Mouse (Mus musculus): ENCODE data around the gene Hist1h4i. TPM values are rescaled to one million over a fixed set of nuclear protein-coding genes. Genes with fewer than 3 reads are reported as not detected.

Hist1h4i gene
- polyA plus RNA-seq, 1 experiment from 2014 or later: 11.8 TPM

DNA sequence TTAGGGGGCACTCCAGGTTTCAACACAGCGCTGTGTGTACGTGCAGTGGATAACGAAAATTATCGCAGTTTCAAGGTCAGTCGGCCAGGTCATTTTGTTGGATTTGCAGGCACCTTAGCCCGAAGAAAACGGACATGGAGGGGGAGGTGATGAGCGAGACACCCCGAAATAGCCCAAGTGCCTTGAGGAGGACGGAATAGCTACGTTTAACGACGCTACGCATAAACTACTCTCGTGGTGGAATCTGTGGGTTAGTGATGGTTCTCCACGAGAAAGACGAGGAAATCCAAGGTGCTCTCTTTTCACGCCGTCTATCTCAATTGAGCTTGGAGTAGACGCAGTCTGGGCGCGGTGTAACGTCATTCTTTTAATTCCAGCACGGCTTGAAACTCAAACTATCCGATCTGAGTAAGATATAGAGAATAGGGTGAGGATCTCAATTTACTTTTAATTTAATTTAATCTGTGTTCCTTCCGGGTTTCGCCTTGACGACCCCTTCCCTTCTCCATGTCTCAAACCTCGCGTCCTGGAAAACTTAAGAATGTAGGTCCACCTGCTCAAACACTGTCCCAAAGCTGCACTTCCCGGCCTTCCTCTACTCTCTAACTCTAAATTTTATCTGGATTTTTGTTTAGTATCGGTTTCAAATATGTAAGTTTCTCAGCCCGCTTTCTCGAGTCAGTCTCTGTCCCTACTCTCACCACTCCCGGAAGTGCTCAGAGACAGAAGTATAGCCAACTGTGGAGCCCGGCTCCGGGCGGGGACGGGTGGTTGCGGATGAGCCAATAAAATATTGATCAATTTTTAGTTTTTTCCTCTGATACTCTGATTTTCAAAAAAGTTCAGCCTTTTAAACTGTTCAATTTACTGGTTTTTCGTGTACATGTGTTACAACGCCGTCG lies 21.0 kb downstream of the Hist1h4i start:
- H3K27me3 ChIP-seq (replicated peaks; ENCODE audit: control insufficient read depth, insufficient read depth, low read length): peaks cover 38% of the 10 kb centered on the region
- no peaks in the 10 kb centered on the region for H3K36me3 ChIP-seq (ENCODE audit: control insufficient read depth, insufficient read depth, low read length)
- H3K4me2 ChIP-seq (ENCODE audit: low read depth, low read length): peak overlapping the region; percentile 67
- ATAC-seq (ENCODE audit: low read depth) (no peak), DNase-seq (ENCODE audit: low spot score) (no peak)
- peak overlapping the region; percentile 53 for H3K9ac ChIP-seq (ENCODE audit: low read depth, low read length)
- WGBS: 1% methylated on average over 44 of the region's 44 CpGs
- no peaks in the 10 kb centered on the region for H3K4me1 ChIP-seq (ENCODE audit: control insufficient read depth, insufficient read depth, low read length)
- H3K27ac ChIP-seq (replicated peaks; ENCODE audit: low read depth, low read length): no peak overlapping the region
- peaks cover 4% of the 10 kb centered on the region; the same call in 1 of the 2 replicates for H3K9me3 ChIP-seq (ENCODE audit: control insufficient read depth, low read length)
- peak overlapping the region; percentile 43 for H3K4me3 ChIP-seq (ENCODE audit: low read depth, low read length)

DNA sequence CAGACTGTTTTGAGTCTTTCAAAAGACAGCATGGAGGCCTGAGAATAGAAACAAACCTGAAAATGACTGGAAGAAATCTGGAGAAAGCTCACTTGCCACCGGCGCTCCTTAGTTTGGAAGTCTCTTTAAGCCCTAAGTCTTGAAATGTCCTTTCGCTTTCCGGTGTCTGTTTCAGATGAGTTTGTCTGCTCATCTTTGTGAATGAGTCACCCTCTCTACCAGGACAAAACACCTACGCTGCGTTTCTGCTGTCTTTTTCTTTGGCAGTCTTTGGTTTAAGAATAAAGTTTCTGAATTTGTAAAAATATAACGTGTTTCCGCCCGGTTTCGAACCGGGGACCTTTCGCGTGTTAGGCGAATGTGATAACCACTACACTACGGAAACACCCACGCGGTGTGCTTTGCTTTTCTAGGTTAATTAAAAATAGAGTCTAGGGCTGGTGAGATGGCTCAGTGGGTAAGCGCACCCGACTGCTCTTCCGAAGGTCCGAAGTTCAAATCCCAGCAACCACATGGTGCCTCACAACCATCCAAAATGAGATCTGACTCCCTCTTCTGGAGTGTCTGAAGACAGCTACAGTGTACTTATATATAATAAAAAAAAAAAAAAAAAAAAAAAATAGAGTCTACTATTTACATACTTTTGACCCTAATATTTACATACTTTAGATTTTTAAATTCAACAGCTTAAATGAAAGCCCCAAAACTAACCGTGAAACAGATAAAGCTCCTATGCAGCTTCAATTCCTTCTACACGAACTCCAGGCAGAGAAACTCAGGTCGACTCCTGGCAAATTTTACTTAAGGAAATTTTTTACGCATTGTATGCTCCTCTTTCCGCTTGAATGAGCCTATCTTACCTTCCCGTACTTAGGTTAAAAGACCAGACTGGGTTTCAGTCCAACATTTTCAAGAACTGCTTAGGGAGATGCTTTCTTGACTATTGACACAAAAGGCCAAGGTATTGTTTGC lies 25.4 kb downstream of the Hist1h4i start:
- 14% methylated on average over 27 of the region's 27 CpGs for WGBS
- no peak overlapping the region for H3K27ac ChIP-seq (replicated peaks; ENCODE audit: low read depth, low read length)
- ATAC-seq (ENCODE audit: low read depth): peak; percentile 79; the same call in 1 of the 2 replicates
- no peaks in the 10 kb centered on the region for H3K4me1 ChIP-seq (ENCODE audit: control insufficient read depth, insufficient read depth, low read length)
- no peaks in the 10 kb centered on the region for H3K36me3 ChIP-seq (ENCODE audit: control insufficient read depth, insufficient read depth, low read length)
- H3K27me3 ChIP-seq (replicated peaks; ENCODE audit: control insufficient read depth, insufficient read depth, low read length): peaks cover 76% of the 10 kb centered on the region
- peak overlapping the region; percentile 0; the same call in 1 of the 2 replicates for H3K4me3 ChIP-seq (ENCODE audit: low read depth, low read length)
- H3K4me2 ChIP-seq (ENCODE audit: low read depth, low read length): peak overlapping the region; percentile 24; the same call in 1 of the 2 replicates
- DNase-seq (ENCODE audit: low spot score): peak; percentile 73
- peaks cover 7% of the 10 kb centered on the region; the same call in 1 of the 2 replicates for H3K9me3 ChIP-seq (ENCODE audit: control insufficient read depth, low read length)
- H3K9ac ChIP-seq (ENCODE audit: low read depth, low read length): no peak overlapping the region

DNA sequence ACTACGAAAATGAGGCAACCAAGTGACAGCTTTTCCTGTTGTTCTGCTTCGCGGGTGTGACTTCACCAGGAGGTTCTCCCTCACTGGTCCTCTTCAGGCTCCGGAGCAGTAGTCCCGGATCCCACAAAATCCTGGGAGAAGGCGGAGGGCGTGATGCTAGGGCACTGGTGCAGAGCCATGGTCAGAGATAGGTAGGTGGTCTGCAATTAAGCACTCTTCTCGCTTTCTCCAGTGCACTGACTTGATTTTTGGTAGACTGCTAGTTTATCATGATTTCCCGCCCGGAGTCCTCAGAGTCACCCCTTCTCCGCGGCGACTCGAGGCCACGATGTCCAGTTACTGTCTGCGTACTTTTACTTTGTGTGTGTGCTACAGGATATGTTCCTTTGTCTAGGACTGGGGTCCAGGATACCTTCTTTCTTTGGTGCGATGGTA lies 26.7 kb downstream of the Hist1h4i start:
- Histone ChIP-seq H3K36me3 (ENCODE audit: control insufficient read depth, insufficient read depth, low read length) (no peaks in the 10 kb centered on the region), H3K4me3 (ENCODE audit: low read depth, low read length) (peak overlapping the region; percentile 4; the same call in 1 of the 2 replicates), H3K4me1 (ENCODE audit: control insufficient read depth, insufficient read depth, low read length) (no peaks in the 10 kb centered on the region), H3K27ac (replicated peaks; ENCODE audit: low read depth, low read length) (no peak overlapping the region), H3K27me3 (replicated peaks; ENCODE audit: control insufficient read depth, insufficient read depth, low read length) (peaks cover 81% of the 10 kb centered on the region), H3K4me2 (ENCODE audit: low read depth, low read length) (peak overlapping the region; percentile 8; the same call in 1 of the 2 replicates), H3K9me3 (ENCODE audit: control insufficient read depth, low read length) (peaks cover 7% of the 10 kb centered on the region; the same call in 1 of the 2 replicates), H3K9ac (ENCODE audit: low read depth, low read length) (no peak overlapping the region)
- no peak for ATAC-seq (ENCODE audit: low read depth)
- WGBS: 27% methylated on average over 17 of the region's 17 CpGs
- DNase-seq (ENCODE audit: low spot score): no peak

DNA sequence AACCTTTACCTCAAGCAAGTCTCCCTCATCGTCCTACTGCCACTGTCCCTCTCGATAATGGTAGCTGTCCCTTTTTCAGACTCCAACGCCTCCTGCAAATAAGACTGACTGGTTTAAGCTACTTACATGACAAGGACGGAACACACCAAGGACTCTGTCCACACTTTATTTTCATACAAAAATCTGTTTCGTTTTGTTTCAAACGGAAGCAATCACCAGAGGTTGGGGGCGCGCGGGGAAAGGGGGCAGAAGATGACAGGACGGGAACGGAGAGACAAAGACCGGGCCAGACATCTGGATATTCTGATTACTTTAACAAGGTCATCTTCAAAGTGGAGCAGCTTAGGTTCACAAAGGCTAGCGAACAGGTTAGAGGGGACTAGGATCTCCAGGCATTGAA lies 27.4 kb downstream of the Hist1h4i start:
- no peaks in the 10 kb centered on the region for H3K4me1 ChIP-seq (ENCODE audit: control insufficient read depth, insufficient read depth, low read length)
- no peak overlapping the region for H3K4me3 ChIP-seq (ENCODE audit: low read depth, low read length)
- ATAC-seq (ENCODE audit: low read depth) (no peak), DNase-seq (ENCODE audit: low spot score) (no peak)
- peaks cover 81% of the 10 kb centered on the region for H3K27me3 ChIP-seq (replicated peaks; ENCODE audit: control insufficient read depth, insufficient read depth, low read length)
- peaks cover 7% of the 10 kb centered on the region; the same call in 1 of the 2 replicates for H3K9me3 ChIP-seq (ENCODE audit: control insufficient read depth, low read length)
- H3K9ac ChIP-seq (ENCODE audit: low read depth, low read length): no peak overlapping the region
- no peak overlapping the region for H3K4me2 ChIP-seq (ENCODE audit: low read depth, low read length)
- 20% methylated on average over 13 of the region's 13 CpGs for WGBS
- H3K27ac ChIP-seq (replicated peaks; ENCODE audit: low read depth, low read length): no peak overlapping the region
- no peaks in the 10 kb centered on the region for H3K36me3 ChIP-seq (ENCODE audit: control insufficient read depth, insufficient read depth, low read length)

DNA sequence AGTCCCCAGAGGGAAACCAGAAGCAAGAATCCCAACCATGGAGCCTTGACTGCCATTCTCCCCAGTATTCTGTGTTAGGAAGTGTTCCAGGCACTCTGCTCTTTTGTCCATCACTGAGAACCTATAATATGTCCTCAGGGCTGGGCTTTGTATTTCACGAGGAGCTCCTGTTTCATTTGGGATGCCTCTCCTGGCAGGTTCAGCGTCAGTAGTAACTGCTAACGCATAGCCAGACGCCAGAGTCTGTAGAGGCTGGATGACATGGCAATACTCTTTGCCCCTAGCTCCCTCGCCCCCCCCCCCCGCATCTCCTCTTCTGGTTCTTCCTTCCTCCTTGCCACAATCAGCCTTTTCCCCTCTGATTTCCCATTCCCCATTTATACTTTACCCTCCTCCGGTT lies 31.5 kb downstream of the Hist1h4i start, which contains the start of gene Prss16:
Gene Prss16, minus strand, starts transcription at position 101 of the 400 bp plus-strand sequence.
- Histone ChIP-seq H3K9me3 (ENCODE audit: control insufficient read depth, low read length) (no peaks in the 10 kb centered on the region), H3K27me3 (replicated peaks; ENCODE audit: control insufficient read depth, insufficient read depth, low read length) (peaks cover 94% of the 10 kb centered on the region), H3K4me1 (ENCODE audit: control insufficient read depth, insufficient read depth, low read length) (peaks cover 5% of the 10 kb centered on the region), H3K36me3 (ENCODE audit: control insufficient read depth, insufficient read depth, low read length) (no peaks in the 10 kb centered on the region), H3K4me2 (ENCODE audit: low read depth, low read length) (no peak within 1 kb of the TSS), H3K9ac (ENCODE audit: low read depth, low read length) (no peak within 1 kb of the TSS), H3K27ac (replicated peaks; ENCODE audit: low read depth, low read length) (no peak within 1 kb of the TSS), H3K4me3 (ENCODE audit: low read depth, low read length) (no peak within 1 kb of the TSS)
- no peak for DNase-seq (ENCODE audit: low spot score)
- no peak for ATAC-seq (ENCODE audit: low read depth)
- 35% methylated on average over 6 of the region's 7 CpGs for WGBS

DNA sequence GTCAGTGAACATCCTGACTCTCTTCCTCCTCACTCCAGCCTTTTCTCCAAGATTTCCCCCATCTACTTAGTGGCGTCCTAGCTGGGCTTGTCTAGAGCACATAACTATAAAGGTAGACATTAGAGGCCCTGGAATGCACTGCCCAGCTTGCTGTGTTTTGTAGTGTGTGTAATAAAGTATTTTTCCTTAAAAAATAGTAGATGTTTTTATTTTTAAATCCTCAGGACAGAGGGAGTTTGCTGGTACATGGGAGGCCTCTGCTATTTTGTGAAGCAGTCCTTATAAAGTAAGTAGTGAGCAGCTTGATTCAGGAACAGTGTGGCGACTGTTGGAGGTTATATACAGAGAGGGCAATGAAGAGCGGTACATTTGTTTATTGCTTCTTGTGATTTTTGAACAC lies 32.5 kb downstream of the Hist1h4i start:
- peaks cover 94% of the 10 kb centered on the region for H3K27me3 ChIP-seq (replicated peaks; ENCODE audit: control insufficient read depth, insufficient read depth, low read length)
- H3K9ac ChIP-seq (ENCODE audit: low read depth, low read length): no peak overlapping the region
- H3K27ac ChIP-seq (replicated peaks; ENCODE audit: low read depth, low read length): no peak overlapping the region
- no peaks in the 10 kb centered on the region for H3K36me3 ChIP-seq (ENCODE audit: control insufficient read depth, insufficient read depth, low read length)
- no peak overlapping the region for H3K4me2 ChIP-seq (ENCODE audit: low read depth, low read length)
- DNase-seq (ENCODE audit: low spot score) (no peak), ATAC-seq (ENCODE audit: low read depth) (no peak)
- WGBS: 73% methylated on average over 3 of the region's 3 CpGs
- H3K9me3 ChIP-seq (ENCODE audit: control insufficient read depth, low read length): no peaks in the 10 kb centered on the region
- no peak overlapping the region for H3K4me3 ChIP-seq (ENCODE audit: low read depth, low read length)
- H3K4me1 ChIP-seq (ENCODE audit: control insufficient read depth, insufficient read depth, low read length): peaks cover 5% of the 10 kb centered on the region

DNA sequence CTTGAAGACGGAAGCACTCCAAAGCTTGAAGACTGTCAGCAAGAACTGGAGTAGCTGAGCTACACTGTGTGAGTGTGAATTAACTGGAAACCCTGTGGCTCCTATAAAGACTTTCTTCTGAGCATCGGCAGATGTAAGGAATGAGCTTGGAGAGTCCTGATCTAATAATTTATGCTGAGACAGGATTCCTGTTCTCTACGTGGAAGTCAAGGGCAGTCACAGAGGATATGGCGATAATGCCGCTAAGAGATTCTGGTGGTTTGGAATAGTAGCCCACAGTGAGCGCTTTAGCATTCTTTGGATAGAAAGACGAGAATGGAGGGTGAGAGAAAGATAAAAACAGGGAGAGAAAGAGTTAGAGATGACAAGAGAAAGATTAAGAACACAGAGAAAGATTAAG lies 33.3 kb downstream of the Hist1h4i start:
- peaks cover 5% of the 10 kb centered on the region for H3K4me1 ChIP-seq (ENCODE audit: control insufficient read depth, insufficient read depth, low read length)
- ATAC-seq (ENCODE audit: low read depth) (no peak), DNase-seq (ENCODE audit: low spot score) (no peak)
- H3K27ac ChIP-seq (replicated peaks; ENCODE audit: low read depth, low read length): no peak overlapping the region
- no peaks in the 10 kb centered on the region for H3K36me3 ChIP-seq (ENCODE audit: control insufficient read depth, insufficient read depth, low read length)
- H3K4me3 ChIP-seq (ENCODE audit: low read depth, low read length): no peak overlapping the region
- no peaks in the 10 kb centered on the region for H3K9me3 ChIP-seq (ENCODE audit: control insufficient read depth, low read length)
- peaks cover 95% of the 10 kb centered on the region for H3K27me3 ChIP-seq (replicated peaks; ENCODE audit: control insufficient read depth, insufficient read depth, low read length)
- H3K4me2 ChIP-seq (ENCODE audit: low read depth, low read length): no peak overlapping the region
- 57% methylated on average over 7 of the region's 7 CpGs for WGBS
- H3K9ac ChIP-seq (ENCODE audit: low read depth, low read length): no peak overlapping the region

DNA sequence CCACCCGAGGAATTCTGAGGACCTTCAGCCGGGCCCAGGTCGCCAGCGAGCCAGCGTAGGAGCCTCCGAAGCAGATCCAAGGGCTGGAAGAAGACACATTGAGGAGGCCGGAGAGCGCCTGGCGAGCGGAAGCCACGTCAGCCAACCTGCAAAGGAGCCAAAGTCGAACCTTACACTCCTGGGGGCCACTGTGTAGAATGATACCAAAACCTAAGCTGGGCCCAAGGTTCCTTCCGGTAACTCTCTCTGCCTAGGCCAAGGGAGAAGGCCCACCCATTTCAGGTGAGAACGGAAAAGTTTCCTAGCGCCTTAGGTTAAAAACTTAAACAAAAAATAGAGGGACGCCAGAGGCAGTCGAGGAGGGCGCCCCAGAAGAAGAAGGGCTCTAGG lies 34.0 kb downstream of the Hist1h4i start:
- Histone ChIP-seq H3K27me3 (replicated peaks; ENCODE audit: control insufficient read depth, insufficient read depth, low read length) (peaks cover 95% of the 10 kb centered on the region), H3K4me1 (ENCODE audit: control insufficient read depth, insufficient read depth, low read length) (peaks cover 5% of the 10 kb centered on the region), H3K4me2 (ENCODE audit: low read depth, low read length) (peak overlapping the region; percentile 92), H3K36me3 (ENCODE audit: control insufficient read depth, insufficient read depth, low read length) (no peaks in the 10 kb centered on the region), H3K27ac (replicated peaks; ENCODE audit: low read depth, low read length) (no peak overlapping the region), H3K4me3 (ENCODE audit: low read depth, low read length) (peak overlapping the region; percentile 54), H3K9ac (ENCODE audit: low read depth, low read length) (0 out of 2 replicates have a peak overlapping the region, but pooled peaks have one; percentile 57), H3K9me3 (ENCODE audit: control insufficient read depth, low read length) (no peaks in the 10 kb centered on the region)
- ATAC-seq (ENCODE audit: low read depth) (no peak), DNase-seq (ENCODE audit: low spot score) (no peak)
- WGBS: 4% methylated on average over 18 of the region's 18 CpGs
